Mouse (Mus musculus) heart, embryonic 13.5 days (tissue): ENCODE measurements at regions not wholly inside any gene's neighbourhood (a gene's known extent, or its start where the extent isn't known, plus 50 kb on each side); places are given as distances from the start of the nearest gene placed in this dataset.

Experiments
- ATAC-seq: fragments of 200-750 bp; cut with Nextera tagmentation; 2 replicates; pipeline ENCODE4 v1.8.0; 2017; ENCODE audit warnings: moderate TSS enrichment; ENCODE audit not compliant: insufficient number of reproducible peaks, low FRiP score, low TSS enrichment; ENCODE audit errors: extremely low read depth
- H3K27ac ChIP-seq: fragments of 300-500 bp; sonication (generic); replicated peaks from 2 replicates; pipeline ENCODE4 v1.5.1; 2015; ENCODE audit warnings: moderate library complexity, mild to moderate bottlenecking, inconsistent platforms
- H3K27me3 ChIP-seq: fragments of 300-500 bp; sonication (generic); replicated peaks from 2 replicates; pipeline ENCODE4 v1.6.1; 2015; ENCODE audit warnings: mild to moderate bottlenecking, inconsistent platforms
- H3K36me3 ChIP-seq: fragments of 300-500 bp; sonication (generic); 2 replicates; pipeline ENCODE4 v1.6.1; 2015; ENCODE audit warnings: mild to moderate bottlenecking, inconsistent platforms
- H3K4me1 ChIP-seq: fragments of 300-500 bp; sonication (generic); 2 replicates; pipeline ENCODE4 v1.6.1; 2015; ENCODE audit warnings: inconsistent platforms
- H3K4me2 ChIP-seq: fragments of 300-500 bp; sonication (generic); 2 replicates; pipeline ENCODE4 v1.6.1; 2015; ENCODE audit warnings: inconsistent platforms, mild to moderate bottlenecking, moderate library complexity
- H3K4me3 ChIP-seq: fragments of 300-500 bp; sonication (generic); 2 replicates; pipeline ENCODE4 v1.5.1; 2015; ENCODE audit warnings: moderate library complexity, mild to moderate bottlenecking, inconsistent platforms
- H3K9ac ChIP-seq: fragments of 300-500 bp; sonication (generic); 2 replicates; pipeline ENCODE4 v1.6.1; 2015; ENCODE audit warnings: inconsistent platforms, mild to moderate bottlenecking, moderate library complexity
- H3K9me3 ChIP-seq: fragments of 300-500 bp; sonication (generic); 2 replicates; pipeline ENCODE4 v1.6.1; 2016; ENCODE audit warnings: inconsistent platforms
- WGBS: fragments of 180-500 bp; shearing (Covaris S2); methylation state at CpG from one replicate; pipeline ENCODE4 v1.1.7; 2015; ENCODE audit warnings: mixed read lengths; 5-methylcytosine and 5-hydroxymethylcytosine counted together

DNA sequence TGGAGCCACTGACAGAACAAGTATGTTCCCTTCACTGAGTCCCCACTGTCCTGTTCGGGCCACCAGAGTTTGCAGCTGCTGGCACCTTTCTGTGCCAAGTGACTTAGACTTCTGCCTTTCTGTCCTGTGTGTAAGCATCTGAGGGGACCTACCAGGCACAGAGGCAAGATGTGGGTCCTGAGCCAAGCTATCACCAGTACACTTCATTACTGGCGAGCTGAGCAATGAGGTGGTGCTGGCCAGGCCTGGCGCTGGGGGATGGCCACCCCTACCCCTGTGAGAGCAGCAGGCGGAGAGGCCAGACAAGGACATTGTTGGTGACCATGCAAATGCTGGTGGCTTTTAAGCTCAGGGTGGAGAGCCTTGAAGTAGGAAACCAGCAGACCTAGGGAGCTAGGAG is 87.6 kb upstream of the Mrps6 start:
- no peaks in the 10 kb centered on the region for H3K36me3 ChIP-seq
- H3K4me1 ChIP-seq = peaks cover 21% of the 10 kb centered on the region
- H3K9me3 ChIP-seq = no peaks in the 10 kb centered on the region
- peak overlapping the region; percentile 1; the same call in 1 of the 2 replicates for H3K4me2 ChIP-seq
- no peak overlapping the region for H3K4me3 ChIP-seq
- no peaks in the 10 kb centered on the region for H3K27me3 ChIP-seq
- peak overlapping the region; percentile 81 for H3K27ac ChIP-seq
- 44% methylated on average over 4 of the region's 4 CpGs for whole genome bisulfite sequencing
- no peak for ATAC-seq
- H3K9ac ChIP-seq = no peak overlapping the region

DNA sequence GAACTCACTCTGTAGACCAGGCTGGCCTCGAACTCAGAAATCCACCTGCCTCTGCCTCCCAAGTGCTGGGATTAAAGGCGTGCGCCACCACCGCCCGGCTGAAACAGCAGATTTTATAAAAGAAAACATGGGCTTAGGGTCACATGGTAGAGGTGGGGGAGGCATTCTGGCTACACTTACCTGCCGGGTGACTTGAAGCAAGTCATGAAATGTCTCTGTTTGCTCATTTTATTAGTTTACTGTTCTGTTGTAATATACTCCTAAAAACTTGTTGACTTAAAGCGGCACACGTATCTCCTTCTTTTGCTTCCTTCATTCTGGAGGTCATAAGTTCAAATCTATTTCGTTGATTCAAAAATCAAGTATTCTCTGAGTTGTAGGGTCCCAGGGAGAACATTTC is 84.9 kb upstream of the Mrps6 start:
- no peak overlapping the region for H3K4me3 ChIP-seq
- no peak overlapping the region for H3K4me2 ChIP-seq
- no peak overlapping the region for H3K9ac ChIP-seq
- no peaks in the 10 kb centered on the region for H3K27me3 ChIP-seq
- no peak overlapping the region for H3K27ac ChIP-seq
- no peaks in the 10 kb centered on the region for H3K9me3 ChIP-seq
- H3K4me1 ChIP-seq = peaks cover 22% of the 10 kb centered on the region
- WGBS = 87% methylated on average over 9 of the region's 9 CpGs
- ATAC-seq = no peak
- H3K36me3 ChIP-seq = no peaks in the 10 kb centered on the region

DNA sequence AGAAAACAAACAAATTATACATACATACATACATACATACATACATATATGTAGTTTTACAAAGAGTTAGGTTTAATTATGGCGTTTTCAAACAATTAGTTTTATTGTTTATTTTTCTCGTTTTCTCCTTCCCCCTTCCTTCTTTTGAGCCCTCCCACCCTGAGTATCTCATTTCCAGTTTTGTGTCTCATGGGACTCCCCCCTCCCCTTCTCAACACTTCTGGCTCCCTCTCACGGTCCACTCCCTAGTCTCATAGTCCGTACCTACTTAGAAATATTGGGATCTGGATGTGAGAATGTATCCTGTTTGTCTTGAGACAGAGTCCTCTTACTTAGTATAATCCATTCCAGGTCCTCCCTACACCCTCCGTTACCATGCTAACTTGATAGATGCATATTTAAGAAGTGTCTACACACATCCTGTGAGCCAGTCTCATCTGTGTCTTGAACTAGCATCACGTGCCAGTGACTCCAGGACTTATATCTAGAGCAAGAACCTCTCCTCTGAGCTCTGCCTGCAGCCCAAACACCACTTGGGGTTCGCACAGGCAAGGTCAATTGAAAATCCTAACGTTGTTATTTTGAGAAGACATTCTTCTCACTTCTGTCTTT is 81.8 kb upstream of the Mrps6 start:
- H3K9me3 ChIP-seq = no peaks in the 10 kb centered on the region
- 58% methylated on average over 8 of the region's 8 CpGs for WGBS
- no peak overlapping the region for H3K4me3 ChIP-seq

DNA sequence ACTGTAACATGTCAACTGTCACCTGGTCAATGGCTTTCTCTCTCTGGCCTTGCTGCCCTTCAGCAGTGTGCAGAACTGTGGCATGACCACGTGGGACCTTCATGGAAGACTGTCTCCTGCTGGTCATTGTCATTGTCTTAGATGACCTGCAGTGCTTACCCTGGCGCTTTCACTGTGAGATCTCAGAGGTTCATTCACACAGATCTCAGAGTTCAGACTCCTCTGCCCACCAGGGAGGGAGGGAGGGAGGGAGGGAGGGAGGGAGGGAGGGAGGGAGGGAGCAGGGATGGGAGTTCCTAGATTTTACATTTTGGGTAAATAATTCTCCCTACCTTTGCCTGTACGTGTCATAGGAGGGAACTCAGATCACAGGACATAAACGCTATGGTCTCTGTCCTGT is 79.6 kb upstream of the Mrps6 start:
- H3K9me3 ChIP-seq = no peaks in the 10 kb centered on the region
- H3K4me2 ChIP-seq = no peak overlapping the region
- no peak overlapping the region for H3K9ac ChIP-seq
- no peaks in the 10 kb centered on the region for H3K36me3 ChIP-seq
- 24% methylated on average over 4 of the region's 4 CpGs for WGBS
- no peaks in the 10 kb centered on the region for H3K27me3 ChIP-seq
- ATAC-seq = no peak
- H3K4me3 ChIP-seq = no peak overlapping the region
- H3K4me1 ChIP-seq = peaks cover 25% of the 10 kb centered on the region
- peak overlapping the region; percentile 65 for H3K27ac ChIP-seq

More for the DNA sequence above, 81.8 kb upstream of the Mrps6 start:
- no peak overlapping the region for H3K27ac ChIP-seq
- no peaks in the 10 kb centered on the region for H3K36me3 ChIP-seq
- H3K27me3 ChIP-seq = no peaks in the 10 kb centered on the region
- H3K4me1 ChIP-seq = peaks cover 22% of the 10 kb centered on the region
- no peak for ATAC-seq
- H3K4me2 ChIP-seq = no peak overlapping the region
- H3K9ac ChIP-seq = no peak overlapping the region

DNA sequence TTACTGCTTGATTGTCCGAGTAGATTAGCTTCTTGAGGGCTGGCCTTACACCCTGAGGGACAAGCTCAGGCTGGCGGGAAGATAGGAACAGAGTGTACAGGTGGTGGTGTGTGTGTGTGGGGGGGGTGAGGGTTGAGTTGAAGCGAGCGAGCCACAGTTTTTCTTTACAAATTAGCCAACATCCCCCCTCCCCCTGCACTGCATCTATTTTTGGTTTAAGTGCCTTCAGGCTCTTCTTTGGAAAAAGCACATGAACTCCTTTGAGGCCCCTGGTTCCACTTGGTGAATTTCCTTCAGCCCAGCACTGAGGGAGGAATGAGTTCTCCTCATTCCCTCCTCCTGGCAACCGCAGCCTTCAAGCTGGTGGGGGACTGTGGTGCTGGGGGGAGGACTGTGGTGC is 79.2 kb upstream of the Mrps6 start:
- 0 out of 2 replicates have a peak, but pooled peaks have one; percentile 31 for ATAC-seq
- Histone ChIP-seq H3K27me3 (no peaks in the 10 kb centered on the region), H3K36me3 (no peaks in the 10 kb centered on the region), H3K27ac (peak overlapping the region; percentile 65), H3K9ac (no peak overlapping the region), H3K4me3 (no peak overlapping the region), H3K4me2 (no peak overlapping the region), H3K4me1 (peaks cover 25% of the 10 kb centered on the region), H3K9me3 (no peaks in the 10 kb centered on the region)
- 23% methylated on average over 5 of the region's 5 CpGs for WGBS

DNA sequence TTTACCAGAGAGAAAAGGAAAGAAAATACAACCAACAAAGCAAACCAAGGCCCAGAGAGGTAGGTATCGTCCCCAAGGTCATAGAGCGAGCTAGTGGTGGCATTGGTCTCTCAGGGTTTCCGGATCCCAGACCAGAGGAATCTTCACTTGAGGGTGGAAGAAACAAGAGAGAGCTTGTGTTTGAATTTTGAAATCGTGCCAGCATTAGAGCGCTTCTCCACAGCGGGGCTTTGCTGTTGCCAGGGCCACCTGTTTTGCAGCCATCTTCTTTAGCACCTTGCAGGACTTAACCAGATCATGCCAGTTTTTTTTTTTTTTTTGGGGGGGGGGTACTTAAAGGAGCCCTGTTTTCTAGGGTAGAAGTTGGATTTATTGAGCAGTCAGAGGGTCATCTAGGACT is 77.6 kb upstream of the Mrps6 start:
- no peak overlapping the region for H3K4me3 ChIP-seq
- no peaks in the 10 kb centered on the region for H3K36me3 ChIP-seq
- no peaks in the 10 kb centered on the region for H3K27me3 ChIP-seq
- H3K9me3 ChIP-seq = no peaks in the 10 kb centered on the region
- H3K4me2 ChIP-seq = no peak overlapping the region
- WGBS = 84% methylated on average over 6 of the region's 6 CpGs
- no peak overlapping the region for H3K9ac ChIP-seq
- ATAC-seq = no peak
- H3K4me1 ChIP-seq = peaks cover 25% of the 10 kb centered on the region
- no peak overlapping the region for H3K27ac ChIP-seq

DNA sequence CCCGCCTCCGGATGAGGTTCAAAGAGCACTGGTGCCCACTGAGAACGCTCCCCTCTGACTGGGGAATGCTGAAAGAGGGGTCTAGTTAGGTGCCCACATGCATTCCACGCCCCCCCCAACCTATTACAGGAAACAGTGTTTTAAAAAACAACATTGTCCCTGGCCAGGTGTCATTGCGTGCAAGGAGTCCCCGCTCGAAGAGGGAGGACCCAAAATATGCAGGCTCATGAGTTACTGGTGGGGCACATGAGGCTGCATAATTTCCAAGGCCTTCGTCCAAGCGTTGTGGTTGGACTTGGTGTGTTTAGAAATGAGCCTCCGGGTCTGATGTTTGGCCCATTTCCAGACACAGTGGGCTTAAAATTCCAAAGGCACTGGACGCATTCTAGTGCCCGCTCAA is 72.9 kb upstream of the Mrps6 start:
- no peak for ATAC-seq
- Histone ChIP-seq H3K9me3 (no peaks in the 10 kb centered on the region), H3K4me2 (no peak overlapping the region), H3K27ac (no peak overlapping the region), H3K36me3 (no peaks in the 10 kb centered on the region), H3K4me3 (no peak overlapping the region), H3K27me3 (no peaks in the 10 kb centered on the region), H3K9ac (no peak overlapping the region), H3K4me1 (peaks cover 10% of the 10 kb centered on the region)
- WGBS = 78% methylated on average over 12 of the region's 12 CpGs

DNA sequence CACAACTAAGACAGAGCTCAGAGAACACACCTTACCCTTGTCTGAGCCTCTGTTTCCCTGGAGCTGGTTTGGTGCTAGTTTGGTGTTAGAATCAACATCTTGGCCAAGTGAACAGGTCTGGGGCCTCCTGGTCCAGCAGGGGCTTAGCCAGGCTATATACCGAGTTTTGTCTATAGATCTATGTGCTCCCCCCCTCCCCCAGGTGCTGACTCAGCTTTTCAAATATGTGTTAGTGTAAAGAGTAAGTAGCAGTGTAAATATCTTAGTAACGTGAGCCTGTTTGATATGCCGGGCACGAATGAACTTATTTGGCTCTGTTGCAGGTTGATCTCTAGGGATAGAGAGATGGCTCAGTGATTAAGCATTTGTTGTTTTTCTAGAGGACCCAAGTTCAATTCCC is 68.7 kb upstream of the Mrps6 start:
- Histone ChIP-seq H3K36me3 (no peaks in the 10 kb centered on the region), H3K9me3 (no peaks in the 10 kb centered on the region), H3K27ac (no peak overlapping the region), H3K9ac (no peak overlapping the region), H3K4me2 (no peak overlapping the region), H3K4me3 (no peak overlapping the region), H3K27me3 (no peaks in the 10 kb centered on the region), H3K4me1 (no peaks in the 10 kb centered on the region)
- ATAC-seq = no peak
- WGBS = 89% methylated on average over 4 of the region's 4 CpGs

DNA sequence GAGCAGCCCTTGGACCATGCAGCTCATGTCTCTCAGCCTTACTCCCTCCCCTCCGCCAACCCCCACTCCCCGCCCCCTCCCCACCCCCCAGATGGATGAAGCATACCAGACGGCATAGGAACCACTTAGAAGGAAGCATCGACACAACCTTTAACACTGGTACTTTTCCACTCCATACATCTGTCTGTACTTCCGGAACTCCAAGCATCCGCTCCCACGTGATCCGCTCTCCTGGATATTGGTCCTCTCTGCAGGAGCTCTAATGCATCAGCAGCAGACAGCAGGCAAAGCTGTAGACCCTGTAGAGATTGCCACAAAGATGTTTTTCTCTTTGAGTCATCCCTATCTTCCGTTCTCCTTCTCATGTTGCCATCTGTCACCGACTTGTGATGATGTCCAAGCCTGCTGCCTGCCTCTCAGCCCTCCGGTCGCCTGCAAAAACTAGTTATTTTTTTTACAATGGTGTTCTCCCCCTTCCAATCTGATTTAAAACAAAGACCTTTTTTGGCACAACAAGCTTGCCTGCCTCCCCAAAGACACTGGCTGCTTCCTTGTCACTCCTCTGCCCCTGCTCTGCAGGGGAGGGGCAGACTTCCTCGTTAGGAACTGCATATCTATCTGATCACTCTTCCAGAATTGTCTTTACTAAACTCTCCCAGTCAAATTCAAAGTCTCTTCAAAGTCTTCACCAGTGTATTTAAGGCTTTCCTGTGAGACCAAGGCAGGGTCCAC is 62.4 kb upstream of the Mrps6 start:
- H3K4me2 ChIP-seq = peak overlapping the region; percentile 62
- ATAC-seq = peak; percentile 65; the same call in 1 of the 2 replicates
- H3K4me1 ChIP-seq = peaks cover 15% of the 10 kb centered on the region
- H3K4me3 ChIP-seq = peak overlapping the region; percentile 31
- no peaks in the 10 kb centered on the region for H3K9me3 ChIP-seq
- no peaks in the 10 kb centered on the region for H3K36me3 ChIP-seq
- H3K27me3 ChIP-seq = no peaks in the 10 kb centered on the region
- no peak overlapping the region; the same call in 1 of the 2 replicates for H3K9ac ChIP-seq
- H3K27ac ChIP-seq = peak overlapping the region; percentile 38
- WGBS = 4% methylated on average over 13 of the region's 13 CpGs

DNA sequence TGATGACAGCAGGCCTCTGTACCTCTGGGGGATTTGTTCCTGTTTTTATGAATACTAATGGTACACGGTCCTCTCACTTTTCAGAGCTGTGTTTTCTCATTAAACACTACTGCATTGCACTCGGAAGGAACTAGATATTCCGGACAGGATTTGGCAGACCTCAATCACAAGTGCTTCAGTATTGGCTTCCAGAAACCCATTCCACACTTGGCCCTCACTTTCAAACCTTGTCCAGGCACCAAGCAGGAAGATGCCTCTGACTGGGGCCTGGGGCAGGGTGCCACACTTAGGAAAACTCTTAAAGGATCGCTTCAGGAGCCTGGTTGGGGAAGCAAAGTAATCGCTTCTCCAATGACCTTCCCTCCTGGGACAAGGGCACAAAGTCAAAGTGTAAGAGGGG is 50.7 kb upstream of the Mrps6 start:
- no peaks in the 10 kb centered on the region for H3K4me1 ChIP-seq
- no peak overlapping the region for H3K4me2 ChIP-seq
- no peaks in the 10 kb centered on the region for H3K27me3 ChIP-seq
- H3K27ac ChIP-seq = no peak overlapping the region
- WGBS = 79% methylated on average over 5 of the region's 5 CpGs
- H3K9me3 ChIP-seq = no peaks in the 10 kb centered on the region
- ATAC-seq = no peak
- no peak overlapping the region for H3K4me3 ChIP-seq
- no peak overlapping the region for H3K9ac ChIP-seq
- H3K36me3 ChIP-seq = no peaks in the 10 kb centered on the region
